Mouse (Mus musculus) megakaryocyte, embryonic 14.5 days (primary cell): ENCODE data around the gene Arl6ip6. TPM values are rescaled to one million over a fixed set of nuclear protein-coding genes. Genes with fewer than 3 reads are reported as not detected.

Experiments
- H3K27me3 ChIP-seq: replicated peaks from 2 replicates; pipeline ENCODE3; 2012; ENCODE audit warnings: inconsistent platforms
- H3K36me3 ChIP-seq: replicated peaks from 2 replicates; pipeline ENCODE3; 2012; ENCODE audit warnings: low read length, inconsistent platforms, mixed read lengths
- H3K4me1 ChIP-seq: 2 replicates; pipeline ENCODE4 v1.6.1; 2012; ENCODE audit warnings: inconsistent platforms
- H3K4me3 ChIP-seq: replicated peaks from 2 replicates; pipeline ENCODE3; 2012; ENCODE audit warnings: moderate library complexity, mild to moderate bottlenecking, inconsistent platforms
- H3K9me3 ChIP-seq: 2 replicates; pipeline ENCODE4 v1.6.1; 2012; ENCODE audit warnings: inconsistent platforms
- FLI1 ChIP-seq: IDR thresholded peaks from 2 replicates; pipeline ENCODE4 v1.6.1; 2012; ENCODE audit warnings: low read length, inconsistent platforms, mixed read lengths
- GATA1 ChIP-seq: IDR thresholded peaks from 3 replicates; pipeline ENCODE4 v1.6.1; 2012; ENCODE audit warnings: mixed read lengths, low read length, inconsistent platforms, borderline replicate concordance
- polyA plus RNA-seq: library from polyadenylated mRNA; stranded (reverse); fragments of >175 nt; gene quantifications from 2 replicates; pipeline ENCODE4 v1.2.3, GENCODE M21; 2012; ENCODE audit warnings: low replicate concordance; ENCODE audit not compliant: insufficient read depth

Arl6ip6 gene
- polyA plus RNA-seq, 1 experiment: 23.1 TPM

DNA sequence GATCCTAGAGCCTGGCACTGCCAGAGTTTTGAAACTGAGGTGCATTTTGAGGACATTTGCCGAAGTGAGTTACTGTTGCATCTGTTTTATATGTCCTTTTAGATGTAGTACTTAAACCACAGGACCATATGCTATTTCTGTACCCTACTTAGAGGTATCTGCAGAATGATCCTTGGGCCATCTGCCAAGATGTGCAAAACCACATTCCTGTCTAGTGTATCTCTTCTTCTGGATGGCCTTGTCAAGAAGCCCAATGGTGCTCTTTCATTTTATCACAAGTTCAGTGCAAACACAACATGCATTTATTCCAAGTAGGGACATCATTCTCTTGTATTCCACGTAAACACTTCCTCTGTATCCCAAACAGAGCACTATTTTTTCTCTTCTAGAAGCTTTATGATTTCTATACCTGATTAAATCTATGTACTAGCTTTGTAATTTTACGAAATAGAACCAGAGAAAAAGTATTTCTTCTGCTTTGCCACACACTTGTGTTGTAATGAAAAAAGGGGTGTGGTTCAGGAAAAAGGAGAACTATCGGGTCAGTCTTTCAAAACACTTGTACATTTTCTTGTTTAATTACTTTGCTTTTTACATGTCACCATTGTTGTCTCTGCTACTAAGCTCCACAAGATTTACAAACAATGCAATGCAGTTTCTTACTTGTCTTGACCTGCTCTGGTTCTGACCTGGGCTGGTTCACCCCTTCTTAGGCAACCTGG lies 8.8 kb downstream of the Arl6ip6 start:
- Histone ChIP-seq H3K4me3 (peak overlapping the region; percentile 28), H3K36me3 (peaks cover 52% of the 10 kb centered on the region), H3K9me3 (no peaks in the 10 kb centered on the region), H3K27me3 (no peaks in the 10 kb centered on the region), H3K4me1 (peaks cover 18% of the 10 kb centered on the region)
- TF ChIP-seq GATA1 (no peak), FLI1 (no peak)

DNA sequence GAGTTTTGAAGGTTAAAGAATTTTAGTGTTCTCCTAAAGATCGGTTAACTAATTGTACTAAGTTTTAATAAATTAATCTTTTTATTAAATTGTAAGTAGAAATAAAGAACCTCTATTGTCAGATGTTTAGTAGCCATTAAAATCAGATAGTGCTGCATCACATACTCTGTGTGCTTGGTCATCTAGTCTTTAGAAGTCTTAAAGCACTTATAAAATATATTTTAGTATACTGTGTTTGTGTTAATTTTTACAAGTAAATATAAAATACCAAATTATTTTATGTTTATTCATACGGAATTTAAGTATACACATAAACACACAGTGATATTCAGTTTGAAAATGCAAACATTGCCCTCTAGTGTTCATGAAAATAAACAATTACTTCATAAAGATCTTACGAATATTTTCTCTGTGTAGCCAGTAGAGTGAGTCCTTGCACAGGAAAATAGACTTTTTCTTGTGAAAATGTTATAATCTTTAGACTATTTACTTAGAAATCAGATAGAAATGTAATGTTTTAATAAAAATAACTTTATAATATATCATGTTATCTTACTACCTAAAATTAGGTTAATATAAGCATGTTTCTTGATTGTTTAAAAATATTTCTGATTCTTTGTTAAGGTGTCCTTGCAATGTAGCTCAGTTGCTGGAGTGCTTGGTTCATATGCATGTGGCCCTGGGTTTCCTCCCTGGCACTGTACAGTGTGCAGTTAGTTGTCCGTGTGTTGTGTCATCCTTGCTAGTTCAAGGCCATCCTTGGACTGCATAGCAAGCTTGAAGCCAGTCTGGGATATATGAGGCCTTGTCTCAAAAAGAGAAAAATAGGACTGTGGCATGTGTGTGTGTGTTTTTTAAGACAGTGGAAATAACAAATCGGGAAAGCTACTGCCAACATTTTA lies 13.1 kb downstream of the Arl6ip6 start:
- Histone ChIP-seq H3K4me1 (peaks cover 14% of the 10 kb centered on the region), H3K27me3 (no peaks in the 10 kb centered on the region), H3K4me3 (no peak overlapping the region), H3K36me3 (peaks cover 56% of the 10 kb centered on the region), H3K9me3 (no peaks in the 10 kb centered on the region)
- TF ChIP-seq GATA1 (no peak), FLI1 (no peak)

DNA sequence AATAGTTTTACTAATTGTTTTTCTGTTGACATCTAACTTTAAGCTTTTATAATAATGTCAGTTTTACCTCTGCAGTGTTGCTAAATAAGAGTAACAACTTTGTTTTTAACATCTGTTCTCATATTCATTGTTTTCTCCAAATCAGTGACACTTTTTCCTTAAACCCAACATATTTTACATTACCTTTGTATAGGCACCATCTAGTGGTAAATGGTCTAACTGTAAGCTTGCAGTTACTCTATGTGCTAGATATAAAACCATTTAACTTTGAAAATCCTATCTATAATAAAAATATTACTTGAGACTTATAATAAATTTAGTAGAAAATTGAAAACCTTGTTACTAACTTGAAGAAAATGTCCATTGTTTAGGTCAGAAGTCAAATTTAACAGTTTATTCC lies 15.2 kb downstream of the Arl6ip6 start:
- H3K4me1 ChIP-seq: peaks cover 3% of the 10 kb centered on the region; the same call in 1 of the 2 replicates
- H3K4me3 ChIP-seq: no peak overlapping the region
- peaks cover 58% of the 10 kb centered on the region for H3K36me3 ChIP-seq
- H3K9me3 ChIP-seq: no peaks in the 10 kb centered on the region
- no peaks in the 10 kb centered on the region for H3K27me3 ChIP-seq
- TF ChIP-seq FLI1 (no peak), GATA1 (no peak)

DNA sequence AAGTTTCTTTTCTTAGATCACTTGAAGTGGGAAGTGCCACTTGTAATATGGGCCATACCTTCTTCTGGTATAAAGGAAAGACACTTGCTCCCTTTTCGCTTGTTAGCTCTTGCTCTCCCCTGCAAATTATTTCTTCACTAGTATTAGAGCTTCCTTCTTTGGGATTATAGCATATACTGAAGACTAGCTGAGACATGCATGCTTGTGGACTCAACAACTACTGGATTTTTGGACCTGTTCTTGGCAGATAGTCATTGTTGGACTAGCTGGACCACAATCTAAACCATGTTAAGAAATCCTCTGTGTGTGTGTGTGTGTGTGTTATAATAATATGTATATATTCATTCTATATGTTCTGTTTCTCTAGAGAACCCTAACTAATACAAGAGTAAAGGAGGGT lies 22.0 kb downstream of the Arl6ip6 start:
- Histone ChIP-seq H3K4me3 (no peak overlapping the region), H3K9me3 (no peaks in the 10 kb centered on the region), H3K36me3 (peaks cover 80% of the 10 kb centered on the region), H3K4me1 (no peaks in the 10 kb centered on the region), H3K27me3 (no peaks in the 10 kb centered on the region)
- TF ChIP-seq GATA1: no peak
- no peak for TF ChIP-seq FLI1

DNA sequence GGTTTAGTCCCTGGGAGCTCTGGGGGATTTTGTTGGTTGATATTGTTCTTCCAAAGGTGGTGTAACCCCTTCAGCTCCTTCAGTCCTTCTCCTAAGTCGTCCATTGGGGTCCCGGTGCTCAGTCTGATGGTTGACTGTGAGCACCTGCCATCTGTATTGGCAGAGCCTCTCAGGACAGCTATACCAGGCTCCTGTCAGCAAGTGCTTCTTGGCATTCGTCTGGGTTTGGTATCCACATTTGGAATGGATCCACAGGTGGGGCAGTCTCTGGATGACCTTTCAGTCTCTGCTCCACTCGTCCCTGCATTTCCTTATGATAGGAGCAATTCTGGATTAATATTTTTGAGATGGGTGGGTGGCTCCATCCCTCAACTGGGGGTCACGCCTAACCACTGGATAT lies 30.7 kb downstream of the Arl6ip6 start:
- TF ChIP-seq FLI1: no peak
- no peak for TF ChIP-seq GATA1
- no peak overlapping the region for H3K4me3 ChIP-seq
- no peaks in the 10 kb centered on the region for H3K4me1 ChIP-seq
- H3K36me3 ChIP-seq: peaks cover 48% of the 10 kb centered on the region
- H3K27me3 ChIP-seq: no peaks in the 10 kb centered on the region
- H3K9me3 ChIP-seq: 0 out of 2 replicates have a peak, but pooled peaks cover 2% of the 10 kb centered on the region

DNA sequence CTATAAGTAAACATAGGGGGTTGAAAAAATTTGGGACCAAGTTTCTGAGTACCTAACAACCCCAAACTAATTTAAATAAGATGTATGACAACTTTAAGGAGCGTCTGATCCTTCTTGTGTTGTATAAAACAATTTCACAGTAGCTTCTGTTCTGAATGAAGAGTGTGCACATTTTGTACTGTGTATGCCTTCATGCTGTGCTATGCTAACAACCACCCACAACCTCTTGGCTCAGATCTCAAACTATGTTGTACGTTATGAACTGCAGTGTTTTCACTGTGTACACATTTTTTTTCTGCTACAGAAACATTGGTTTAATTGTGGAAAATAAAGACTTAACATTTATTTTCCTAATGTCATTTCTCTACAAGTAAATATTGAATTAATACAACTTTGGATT lies 65.5 kb downstream of the Arl6ip6 start:
- no peak overlapping the region for H3K4me3 ChIP-seq
- H3K4me1 ChIP-seq: no peaks in the 10 kb centered on the region
- no peaks in the 10 kb centered on the region for H3K9me3 ChIP-seq
- no peaks in the 10 kb centered on the region for H3K27me3 ChIP-seq
- TF ChIP-seq FLI1 (no peak), GATA1 (no peak)
- no peaks in the 10 kb centered on the region for H3K36me3 ChIP-seq

Other genes starting within 250 kb of the Arl6ip6 start
- 2.7 and 8.1 TPM in 2 replicates for gene Prpf40a, start 442 bp upstream of the Arl6ip6 start, polyA plus RNA-seq